Mouse (Mus musculus): ENCODE data around the gene Imp4.

DNA sequence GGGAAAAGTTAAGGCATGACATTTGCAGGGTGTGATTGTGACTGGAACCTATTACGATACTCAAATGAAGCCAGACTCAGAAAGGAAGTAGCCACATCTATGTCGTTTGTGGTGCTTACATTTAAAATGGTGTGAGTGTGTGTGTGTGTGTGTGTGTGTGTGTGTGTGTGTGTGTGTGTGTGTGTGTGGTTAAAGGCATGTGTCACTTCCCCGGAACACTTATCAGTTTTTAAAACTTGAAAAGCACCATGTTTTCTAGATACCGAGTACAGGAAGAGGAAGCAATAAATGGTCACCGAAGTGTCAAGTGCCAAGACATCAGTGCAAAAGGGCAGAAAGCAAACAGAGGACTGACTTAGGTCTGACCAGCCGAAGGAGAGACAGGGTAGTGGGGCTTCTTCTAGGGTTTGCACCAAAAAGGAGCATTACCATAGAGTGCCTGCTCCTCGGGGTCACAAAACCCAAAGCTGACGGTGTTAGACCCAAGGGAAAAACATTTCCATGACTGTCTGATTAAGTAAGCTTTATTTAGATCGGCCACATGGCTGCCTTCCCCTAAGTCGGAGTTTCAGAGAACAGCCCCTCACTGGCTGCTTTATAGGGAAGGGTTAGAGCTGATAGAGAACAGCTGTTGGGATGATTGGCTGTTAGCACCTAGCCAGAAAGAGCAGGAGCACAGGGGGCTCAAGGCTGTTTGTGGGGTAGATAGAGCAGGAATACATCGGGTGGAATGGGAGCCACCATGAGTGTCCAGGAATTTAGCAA lies 39.4 kb downstream of the Imp4 start:
- TF ChIP-seq CTCF (IDR thresholded peaks at IDR 0.05; ENCODE audit: insufficient read depth, low read length) (no peak), POLR2A (IDR thresholded peaks at IDR 0.05; ENCODE audit: borderline replicate concordance, extremely low read depth, low read depth, low read length) (no peak)
